Mouse (Mus musculus): ENCODE data around the gene Wdr5.

Wdr5 gene

GRCm38 (mm10) chr2:27552620-27553287 lies 37.8 kb downstream of the Wdr5 start:
- DNase-seq (ENCODE audit: low spot score in 2 of 2) = peak; percentile 68 to 78

GRCm38 (mm10) chr2:27554308-27554707 lies 39.4 kb downstream of the Wdr5 start:
- no peak for DNase-seq (ENCODE audit: low spot score in 2 of 2)

- DNase-seq (ENCODE audit: low spot score in 2 of 2) = no peak
Observed at GRCm38 (mm10) chr2:27556921-27557320, 42.0 kb downstream of the Wdr5 start.

GRCm38 (mm10) chr2:27560708-27561123 lies 45.8 kb downstream of the Wdr5 start:
- no peak for DNase-seq (ENCODE audit: low spot score in 2 of 2)

GRCm38 (mm10) chr2:27561159-27561558 lies 46.2 kb downstream of the Wdr5 start:
- no peak for DNase-seq (ENCODE audit: low spot score in 2 of 2)

GRCm38 (mm10) chr2:27561829-27562228 lies 46.9 kb downstream of the Wdr5 start:
- no peak for DNase-seq (ENCODE audit: low spot score in 2 of 2)

- no peak for DNase-seq (ENCODE audit: low spot score in 2 of 2)
Observed at GRCm38 (mm10) chr2:27563641-27564148, 48.7 kb downstream of the Wdr5 start.

- DNase-seq (ENCODE audit: low spot score in 2 of 2) = no peak
Observed at GRCm38 (mm10) chr2:27564694-27565093, 49.7 kb downstream of the Wdr5 start.

- DNase-seq (ENCODE audit: low spot score in 2 of 2) = no peak
Observed at GRCm38 (mm10) chr2:27565316-27566103, 50.6 kb downstream of the Wdr5 start.

GRCm38 (mm10) chr2:27570856-27571255 lies 55.9 kb downstream of the Wdr5 start:
- no peak for DNase-seq (ENCODE audit: low spot score in 2 of 2)

- no peak for DNase-seq (ENCODE audit: low spot score in 2 of 2)
Observed at GRCm38 (mm10) chr2:27572261-27572793, 57.4 kb downstream of the Wdr5 start.

- peak in 1 of 2 experiments; percentile 79 for DNase-seq (ENCODE audit: low spot score in 2 of 2)
Observed at GRCm38 (mm10) chr2:27572928-27573627, 58.1 kb downstream of the Wdr5 start.

- DNase-seq (ENCODE audit: low spot score in 2 of 2) = no peak
Observed at GRCm38 (mm10) chr2:27573628-27573966, 58.6 kb downstream of the Wdr5 start.

- peak in 1 of 2 experiments; percentile 64 for DNase-seq (ENCODE audit: low spot score in 2 of 2)
Observed at GRCm38 (mm10) chr2:27576416-27576815, 61.5 kb downstream of the Wdr5 start.

GRCm38 (mm10) chr2:27578552-27578951 lies 63.6 kb downstream of the Wdr5 start:
- DNase-seq (ENCODE audit: low spot score in 2 of 2) = no peak

GRCm38 (mm10) chr2:27582112-27582511 lies 67.2 kb downstream of the Wdr5 start:
- DNase-seq (ENCODE audit: low spot score in 2 of 2) = peak in 1 of 2 experiments; percentile 31

GRCm38 (mm10) chr2:27583019-27583418 lies 68.1 kb downstream of the Wdr5 start:
- DNase-seq (ENCODE audit: low spot score in 2 of 2) = no peak

- no peak for DNase-seq (ENCODE audit: low spot score in 2 of 2)
Observed at GRCm38 (mm10) chr2:27584546-27584945, 69.6 kb downstream of the Wdr5 start.
